Mouse (Mus musculus) thymus, adult 2 months (tissue): Measurements from ENCODE around the gene Mafg.

Source experiments
- CTCF ChIP-seq: fragments of 200-500 bp; IDR thresholded peaks from 2 replicates; pipeline ENCODE4 v1.5.1; 2012; ENCODE audit warnings: mild to moderate bottlenecking, control low read depth, low read length, moderate library complexity, borderline replicate concordance; ENCODE audit not compliant: control insufficient read depth, poor library complexity, insufficient read depth; ENCODE audit errors: extremely low read depth
- POLR2A ChIP-seq: fragments of 200-500 bp; IDR thresholded peaks from 2 replicates; pipeline ENCODE4 v1.6.1; 2012; ENCODE audit warnings: mild to moderate bottlenecking, low read length, control low read depth, moderate library complexity; ENCODE audit not compliant: control insufficient read depth, poor library complexity, insufficient read depth; ENCODE audit errors: extremely low read depth

- no peak for TF ChIP-seq CTCF
- TF ChIP-seq POLR2A = no peak
Observed at GRCm38 (mm10) chr11:120620195-120620594, 13.2 kb downstream of the Mafg start.
